Mouse (Mus musculus): ENCODE data around the gene Gm17728.
"Not testable (repeated sequence)": the region's sequence is repeated elsewhere in the genome, so short reads cannot be mapped to it uniquely, and the experiment has no call there.

Gm17728 gene

DNA sequence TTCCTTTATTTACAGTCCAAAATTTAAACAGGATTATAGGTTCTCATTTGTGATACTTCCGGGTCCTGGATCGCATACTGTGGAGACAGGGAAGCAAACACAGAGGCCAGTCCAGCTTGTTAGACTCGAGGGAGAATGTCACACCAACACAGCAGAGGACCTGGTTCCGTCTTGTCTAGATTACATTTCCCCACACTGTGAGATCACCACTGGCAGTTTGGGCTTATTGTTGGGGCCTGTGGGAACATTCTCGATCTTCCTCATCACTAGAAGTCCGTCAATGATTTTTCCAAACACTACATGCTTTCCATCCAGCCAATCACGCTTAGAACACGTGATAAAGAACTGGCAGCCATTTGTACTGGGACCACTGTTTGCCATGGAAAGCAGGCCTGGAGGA, at the start of gene Gm17728:
Gene Gm17728, plus strand, starts transcription at position 301 of the 400 bp plus-strand sequence.
- not testable (repeated sequence) for DNase-seq (ENCODE audit: low spot score)

- no peak for DNase-seq (ENCODE audit: low spot score)
Measured at GRCm38 (mm10) chr17:9397493-9397892, 24.4 kb upstream of the Gm17728 start.

DNA sequence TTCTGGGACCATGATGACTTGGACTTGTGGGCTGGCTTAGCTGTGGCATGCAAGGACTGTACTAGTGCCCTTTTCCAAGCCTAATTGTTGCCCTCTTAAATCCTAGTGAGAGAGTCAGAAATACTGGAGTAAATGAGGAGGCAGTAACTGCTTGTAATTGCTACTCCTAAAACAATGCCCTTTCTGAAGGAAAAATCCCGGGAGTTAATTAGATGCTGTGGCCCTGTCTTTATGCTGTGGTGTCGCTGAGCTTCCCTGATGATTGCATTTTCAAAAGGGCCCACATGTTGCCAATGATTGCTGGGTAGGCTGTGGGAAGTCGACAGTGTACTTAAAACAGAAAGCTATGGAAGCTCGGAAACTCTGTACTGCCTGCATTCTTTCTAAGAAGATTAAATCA, 23.3 kb upstream of the Gm17728 start:
- DNase-seq (ENCODE audit: low spot score): no peak

- DNase-seq (ENCODE audit: low spot score): no peak
Measured at GRCm38 (mm10) chr17:9403991-9404390, 17.9 kb upstream of the Gm17728 start.

- no peak for DNase-seq (ENCODE audit: low spot score)
Measured at GRCm38 (mm10) chr17:9407640-9408039, 14.2 kb upstream of the Gm17728 start.

GRCm38 (mm10) chr17:9419016-9419415, 2.8 kb upstream of the Gm17728 start:
- DNase-seq (ENCODE audit: low spot score): no peak

GRCm38 (mm10) chr17:9428374-9428994, 6.6 kb downstream of the Gm17728 start:
- no peak for DNase-seq (ENCODE audit: low spot score)

- no peak for DNase-seq (ENCODE audit: low spot score)
Measured at GRCm38 (mm10) chr17:9439997-9440655, 18.3 kb downstream of the Gm17728 start.

GRCm38 (mm10) chr17:9456406-9456805, 34.5 kb downstream of the Gm17728 start:
- no peak for DNase-seq (ENCODE audit: low spot score)

GRCm38 (mm10) chr17:9460904-9461303, 39.0 kb downstream of the Gm17728 start:
- no peak for DNase-seq (ENCODE audit: low spot score)
